8 mouse cellular contexts compared by ENCODE assay signal in the genomic region with DNA sequence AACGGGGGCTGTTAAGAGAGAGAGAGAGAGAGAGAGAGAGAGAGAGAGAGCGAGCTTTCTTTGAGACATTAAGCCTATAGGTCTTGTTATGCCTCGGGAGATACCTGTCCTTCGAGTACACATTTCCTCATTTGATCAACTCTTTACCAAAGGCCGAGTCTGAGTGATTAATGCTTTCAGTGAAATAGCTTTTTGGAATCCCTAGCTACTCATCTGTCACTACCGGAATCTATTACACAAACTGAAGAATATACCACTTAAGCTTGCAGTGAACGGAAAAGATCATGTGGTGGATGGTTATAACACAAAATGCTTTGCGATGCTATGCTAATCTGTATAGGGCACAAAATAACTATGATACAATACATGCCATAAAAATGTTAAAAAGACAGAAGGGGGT. TPM values are rescaled to one million over a fixed set of nuclear protein-coding genes. Genes with fewer than 3 reads are reported as not detected.
DNase-seq lines count a peak whose midpoint lies in the region; ATAC-seq and TF ChIP-seq lines count a peak whose summit lies in the region.

No protein-coding gene starts in this region.

- no peak for TF ChIP-seq EP300 in heart, postnatal 0 days (IDR thresholded peaks at IDR 0.05; ENCODE audit: low read depth)

- H3K4me1 ChIP-seq in heart, postnatal 0 days (ENCODE audit: control insufficient read depth, insufficient read depth): peaks cover 10% of the 10 kb centered on the region
- H3K4me1 ChIP-seq in G1E (ENCODE audit: insufficient read depth, low read depth, low read length): peaks cover 21% of the 10 kb centered on the region
- peaks cover 23% of the 10 kb centered on the region for H3K4me1 ChIP-seq in midbrain, embryonic 10.5 days

- no peaks in the 10 kb centered on the region for H3K27me3 ChIP-seq in heart, postnatal 0 days (ENCODE audit: control insufficient read depth, insufficient read depth, low read length)
- no peaks in the 10 kb centered on the region for H3K27me3 ChIP-seq in G1E (ENCODE audit: insufficient read depth, low read length)
- H3K27me3 ChIP-seq in midbrain, embryonic 10.5 days (ENCODE audit: low read depth, poor library complexity, severe bottlenecking): no peaks in the 10 kb centered on the region

- no peak overlapping the region for H3K27ac ChIP-seq in heart, postnatal 0 days (ENCODE audit: low read depth)
- H3K27ac ChIP-seq in midbrain, embryonic 10.5 days (replicated peaks): peak overlapping the region; percentile 96

- H3K36me3 ChIP-seq in heart, postnatal 0 days (replicated peaks; ENCODE audit: control insufficient read depth, insufficient read depth, low read length): peaks cover 6% of the 10 kb centered on the region; the same call in 1 of the 2 replicates
- H3K36me3 ChIP-seq in G1E (replicated peaks): peaks cover 24% of the 10 kb centered on the region
- peaks cover 19% of the 10 kb centered on the region for H3K36me3 ChIP-seq in midbrain, embryonic 10.5 days

- no peak for ATAC-seq in heart, postnatal 0 days (ENCODE audit: insufficient read depth, low read depth)
- ATAC-seq in G1E (ENCODE audit: extremely low read depth, insufficient number of reproducible peaks, low FRiP score, poor library complexity, severe bottlenecking): no peak
- 0 out of 2 replicates have a peak, but pooled peaks have one; percentile 6 for ATAC-seq in granulocyte monocyte progenitor cell, adult 5-6 weeks (replicated peaks; ENCODE audit: poor library complexity, severe bottlenecking)
- ATAC-seq in frontal cortex, adult (ENCODE audit: low TSS enrichment): no peak

- TF ChIP-seq CTCF in heart, postnatal 0 days (IDR thresholded peaks at IDR 0.05; ENCODE audit: low read depth): no peak
- no peak for TF ChIP-seq CTCF in G1E (IDR thresholded peaks at IDR 0.05; ENCODE audit: low read depth, low read length)

- 6% methylated on average over 8 of the region's 8 CpGs for WGBS in heart, postnatal 0 days
- 35% methylated on average over 8 of the region's 8 CpGs for WGBS in midbrain, embryonic 10.5 days

- no peaks in the 10 kb centered on the region for H3K9me3 ChIP-seq in heart, postnatal 0 days (replicated peaks; ENCODE audit: control insufficient read depth, low read length)
- H3K9me3 ChIP-seq in G1E (replicated peaks): no peaks in the 10 kb centered on the region
- no peaks in the 10 kb centered on the region for H3K9me3 ChIP-seq in midbrain, embryonic 10.5 days (replicated peaks)

- peak overlapping the region; percentile 82 for H3K9ac ChIP-seq in heart, postnatal 0 days (replicated peaks; ENCODE audit: low read depth, low read length)

- DNase-seq in heart, postnatal 0 days (ENCODE audit: low spot score): no peak
- no peak for DNase-seq in heart, adult 9 months (ENCODE audit: low spot score in 2 of 2)
- no peak for DNase-seq in G1E (ENCODE audit: low spot score)
- DNase-seq in midbrain, embryonic 10.5 days (ENCODE audit: low spot score): no peak
- no peak for DNase-seq in layer of hippocampus, adult 9-10 months (ENCODE audit: low spot score)
- no peak for DNase-seq in thymus, postnatal 36 days

- peak overlapping the region; percentile 67 for H3K4me2 ChIP-seq in heart, postnatal 0 days (ENCODE audit: low read depth, low read length)

- H3K4me3 ChIP-seq in heart, postnatal 0 days (ENCODE audit: low read depth, low read length): peak overlapping the region; percentile 81
- peak overlapping the region; percentile 97 for H3K4me3 ChIP-seq in G1E (ENCODE audit: low read depth, low read length)
- peak overlapping the region; percentile 94 for H3K4me3 ChIP-seq in midbrain, embryonic 10.5 days

RNA-seq across cellular contexts. Expression of gene Nupl1, which starts 0.9 kb away (rescaled TPM):
- not detected in 2 replicates for total RNA-seq in heart, postnatal 0 days (2014; rRNA removed; ENCODE audit: low replicate concordance)
- polyA plus RNA-seq in heart, postnatal 0 days (2015; fragmentation: Nextera tagmentation; extraction: Ambion mirVana): 0.04 TPM in 2 replicates
- total RNA-seq in G1E (2014; fragmentation: Nextera tagmentation): not detected in 2 replicates
- 0.06 and 0.11 TPM in 2 replicates for total RNA-seq in G1E (2017)
- polyA plus RNA-seq in G1E (2012): not detected in 2 replicates
- total RNA-seq in granulocyte monocyte progenitor cell, adult 5-6 weeks (2014; fragmentation: Nextera tagmentation): not detected in 2 replicates
- total RNA-seq in granulocyte monocyte progenitor cell, adult 5-6 weeks (2017): not detected in 2 replicates
- 0.09 TPM in 1 of 2 replicates, not detected in the other for polyA plus RNA-seq in midbrain, embryonic 10.5 days (2016; fragmentation: Nextera tagmentation; extraction: Ambion mirVana)

RNA-seq across cellular contexts. Expression of gene Gm49336, which starts 0.9 kb away (rescaled TPM):
- total RNA-seq in heart, postnatal 0 days (2014; rRNA removed; ENCODE audit: low replicate concordance): 43.7 and 51.6 TPM in 2 replicates
- 17.5 and 19.8 TPM in 2 replicates for polyA plus RNA-seq in heart, postnatal 0 days (2015; fragmentation: Nextera tagmentation; extraction: Ambion mirVana)
- total RNA-seq in G1E (2014; fragmentation: Nextera tagmentation): 88.9 and 91.1 TPM in 2 replicates
- total RNA-seq in G1E (2017): 127 and 129 TPM in 2 replicates
- 7.9 and 9.7 TPM in 2 replicates for polyA plus RNA-seq in G1E (2012)
- 65.9 and 67.1 TPM in 2 replicates for total RNA-seq in granulocyte monocyte progenitor cell, adult 5-6 weeks (2014; fragmentation: Nextera tagmentation)
- 96.8 and 138 TPM in 2 replicates for total RNA-seq in granulocyte monocyte progenitor cell, adult 5-6 weeks (2017)
- polyA plus RNA-seq in midbrain, embryonic 10.5 days (2016; fragmentation: Nextera tagmentation; extraction: Ambion mirVana): 61.0 and 62.6 TPM in 2 replicates

RNA-seq across cellular contexts. Expression of gene Mtmr6, which starts 14.7 kb away (rescaled TPM):
- total RNA-seq in heart, postnatal 0 days (2014; rRNA removed; ENCODE audit: low replicate concordance): 18.7 and 29.0 TPM in 2 replicates
- polyA plus RNA-seq in heart, postnatal 0 days (2015; fragmentation: Nextera tagmentation; extraction: Ambion mirVana): 20.8 and 21.8 TPM in 2 replicates
- 24.7 and 28.4 TPM in 2 replicates for total RNA-seq in G1E (2014; fragmentation: Nextera tagmentation)
- 59.6 and 67.6 TPM in 2 replicates for total RNA-seq in G1E (2017)
- polyA plus RNA-seq in G1E (2012): 4.3 and 10.0 TPM in 2 replicates
- 32.9 and 36.1 TPM in 2 replicates for total RNA-seq in granulocyte monocyte progenitor cell, adult 5-6 weeks (2014; fragmentation: Nextera tagmentation)
- 69.7 and 70.7 TPM in 2 replicates for total RNA-seq in granulocyte monocyte progenitor cell, adult 5-6 weeks (2017)
- polyA plus RNA-seq in midbrain, embryonic 10.5 days (2016; fragmentation: Nextera tagmentation; extraction: Ambion mirVana): 29.9 and 42.0 TPM in 2 replicates

RNA-seq across cellular contexts. Expression of gene Atp8a2, which starts 53.4 kb away (rescaled TPM):
- total RNA-seq in heart, postnatal 0 days (2014; rRNA removed; ENCODE audit: low replicate concordance): 2.8 and 115 TPM in 2 replicates
- polyA plus RNA-seq in heart, postnatal 0 days (2015; fragmentation: Nextera tagmentation; extraction: Ambion mirVana): 4.9 and 5.2 TPM in 2 replicates
- total RNA-seq in G1E (2014; fragmentation: Nextera tagmentation) (not detected in 2 replicates), G1E (2017) (under 0.01 and 0.11 TPM in 2 replicates)
- not detected in 2 replicates for polyA plus RNA-seq in G1E (2012)
- total RNA-seq in granulocyte monocyte progenitor cell, adult 5-6 weeks (2014; fragmentation: Nextera tagmentation): 0.21 and 1.3 TPM in 2 replicates
- total RNA-seq in granulocyte monocyte progenitor cell, adult 5-6 weeks (2017): 0.56 and 1.3 TPM in 2 replicates
- 2.5 and 5.2 TPM in 2 replicates for polyA plus RNA-seq in midbrain, embryonic 10.5 days (2016; fragmentation: Nextera tagmentation; extraction: Ambion mirVana)
